Mouse (Mus musculus) kidney, embryonic 16.5 days (tissue): ENCODE results near the gene Sh2d3c. TPM values are rescaled to one million over a fixed set of nuclear protein-coding genes. Genes with fewer than 3 reads are reported as not detected.

ENCODE experiments used
- ATAC-seq: fragments of 200-750 bp; cut with Nextera tagmentation; 2 replicates; pipeline ENCODE4 v1.8.0; 2017; ENCODE audit warnings: moderate TSS enrichment; ENCODE audit not compliant: low FRiP score, low TSS enrichment
- H3K27ac ChIP-seq: fragments of 300-500 bp; sonication (generic); 2 replicates; pipeline ENCODE4 v1.5.1; 2014; ENCODE audit warnings: low read length
- H3K27me3 ChIP-seq: fragments of 300-500 bp; sonication (generic); 2 replicates; pipeline ENCODE4 v1.6.1; 2014; ENCODE audit warnings: low read length, control low read depth, mixed read lengths; ENCODE audit not compliant: insufficient read depth
- H3K36me3 ChIP-seq: fragments of 300-500 bp; sonication (generic); 2 replicates; pipeline ENCODE4 v1.6.1; 2014; ENCODE audit warnings: low read length, control low read depth, mixed read lengths; ENCODE audit not compliant: insufficient read depth
- H3K4me1 ChIP-seq: fragments of 300-500 bp; sonication (generic); 2 replicates; pipeline ENCODE4 v1.6.1; 2014; ENCODE audit warnings: low read length, control low read depth, mixed read lengths; ENCODE audit not compliant: insufficient read depth
- H3K4me2 ChIP-seq: fragments of 300-500 bp; sonication (generic); replicated peaks from 2 replicates; pipeline ENCODE4 v1.6.1; 2014; ENCODE audit warnings: low read depth, low read length
- H3K4me3 ChIP-seq: fragments of 300-500 bp; sonication (generic); 2 replicates; pipeline ENCODE4 v1.5.1; 2014; ENCODE audit warnings: mild to moderate bottlenecking, low read length
- H3K9ac ChIP-seq: fragments of 300-500 bp; sonication (generic); replicated peaks from 2 replicates; pipeline ENCODE4 v1.6.1; 2014; ENCODE audit warnings: low read length
- H3K9me3 ChIP-seq: fragments of 300-500 bp; sonication (generic); 2 replicates; pipeline ENCODE4 v1.6.1; 2016; ENCODE audit warnings: low read length, control low read depth
- WGBS: fragments of 180-500 bp; shearing (Covaris S2); extraction: QIAGEN DNeasy Blood & Tissue Kit; methylation state at CpG from one replicate; pipeline ENCODE4 v1.1.7; 2014; 5-methylcytosine and 5-hydroxymethylcytosine counted together
- polyA plus RNA-seq: library from polyadenylated mRNA; unstranded; fragments of >200 nt; fragmentation: Nextera tagmentation; extraction: Ambion mirVana; gene quantifications from 2 replicates; pipeline ENCODE4 v1.2.1, GENCODE M21; 2015

Gene Sh2d3c
- polyA plus RNA-seq, 1 experiment from 2014 or later = 41.5 TPM

- no peak for ATAC-seq
- no peak overlapping the region for H3K4me3 ChIP-seq
- 70% methylated on average over 15 of the region's 15 CpGs for WGBS
- no peak overlapping the region for H3K4me2 ChIP-seq
- no peak overlapping the region for H3K9ac ChIP-seq
- no peaks in the 10 kb centered on the region for H3K9me3 ChIP-seq
- H3K27me3 ChIP-seq = peaks cover 20% of the 10 kb centered on the region
- peaks cover 14% of the 10 kb centered on the region for H3K4me1 ChIP-seq
- no peak overlapping the region for H3K27ac ChIP-seq
- H3K36me3 ChIP-seq = peaks cover 14% of the 10 kb centered on the region
Observed at GRCm38 (mm10) chr2:32744272-32744982, 23.6 kb downstream of the Sh2d3c start.

- Histone ChIP-seq H3K36me3 (peaks cover 20% of the 10 kb centered on the region), H3K27me3 (no peaks in the 10 kb centered on the region), H3K4me1 (peaks cover 13% of the 10 kb centered on the region), H3K9me3 (no peaks in the 10 kb centered on the region), H3K4me2 (no peak overlapping the region), H3K9ac (no peak overlapping the region), H3K4me3 (no peak overlapping the region), H3K27ac (no peak overlapping the region)
- ATAC-seq = no peak
- 81% methylated on average over 16 of the region's 16 CpGs for WGBS
Observed at GRCm38 (mm10) chr2:32749082-32749481, 28.2 kb downstream of the Sh2d3c start.

GRCm38 (mm10) chr2:32750199-32750598, 29.3 kb downstream of the Sh2d3c start:
- H3K4me3 ChIP-seq = no peak overlapping the region
- no peaks in the 10 kb centered on the region for H3K9me3 ChIP-seq
- WGBS = 73% methylated on average over 7 of the region's 7 CpGs
- ATAC-seq = no peak
- no peak overlapping the region for H3K27ac ChIP-seq
- H3K4me1 ChIP-seq = peaks cover 13% of the 10 kb centered on the region
- H3K36me3 ChIP-seq = peaks cover 30% of the 10 kb centered on the region
- no peak overlapping the region for H3K9ac ChIP-seq
- no peak overlapping the region for H3K4me2 ChIP-seq
- H3K27me3 ChIP-seq = no peaks in the 10 kb centered on the region

- Histone ChIP-seq H3K27me3 (no peaks in the 10 kb centered on the region), H3K9me3 (no peaks in the 10 kb centered on the region), H3K36me3 (peaks cover 28% of the 10 kb centered on the region), H3K4me2 (peak overlapping the region; percentile 63), H3K9ac (peak overlapping the region; percentile 50), H3K4me3 (peak overlapping the region; percentile 46), H3K27ac (peak overlapping the region; percentile 62), H3K4me1 (peaks cover 13% of the 10 kb centered on the region)
- ATAC-seq = peak; percentile 93
- WGBS = 14% methylated on average over 31 of the region's 31 CpGs
Observed at GRCm38 (mm10) chr2:32750887-32751664, 30.2 kb downstream of the Sh2d3c start.

GRCm38 (mm10) chr2:32751665-32752033, 30.8 kb downstream of the Sh2d3c start:
- ATAC-seq = no peak
- peaks cover 13% of the 10 kb centered on the region for H3K4me1 ChIP-seq
- peak overlapping the region; percentile 50 for H3K9ac ChIP-seq
- H3K4me2 ChIP-seq = peak overlapping the region; percentile 63
- H3K9me3 ChIP-seq = no peaks in the 10 kb centered on the region
- H3K27me3 ChIP-seq = no peaks in the 10 kb centered on the region
- 35% methylated on average over 8 of the region's 10 CpGs for WGBS
- H3K36me3 ChIP-seq = peaks cover 22% of the 10 kb centered on the region
- H3K27ac ChIP-seq = peak overlapping the region; percentile 62
- peak overlapping the region; percentile 46 for H3K4me3 ChIP-seq

- Histone ChIP-seq H3K36me3 (peaks cover 22% of the 10 kb centered on the region), H3K27me3 (no peaks in the 10 kb centered on the region), H3K9me3 (no peaks in the 10 kb centered on the region), H3K27ac (no peak overlapping the region), H3K4me1 (peaks cover 15% of the 10 kb centered on the region), H3K9ac (no peak overlapping the region), H3K4me3 (peak overlapping the region; percentile 46; the same call in 1 of the 2 replicates), H3K4me2 (peak overlapping the region; percentile 63)
- WGBS = 64% methylated on average over 10 of the region's 10 CpGs
- ATAC-seq = no peak
Observed at GRCm38 (mm10) chr2:32752181-32752580, 31.3 kb downstream of the Sh2d3c start.

- Histone ChIP-seq H3K36me3 (peaks cover 25% of the 10 kb centered on the region), H3K4me3 (no peak overlapping the region), H3K9me3 (no peaks in the 10 kb centered on the region), H3K4me2 (peak overlapping the region; percentile 15; the same call in 1 of the 2 replicates), H3K27me3 (no peaks in the 10 kb centered on the region), H3K27ac (no peak overlapping the region), H3K9ac (no peak overlapping the region), H3K4me1 (peaks cover 19% of the 10 kb centered on the region)
- 21% methylated on average over 5 of the region's 6 CpGs for WGBS
- peak; percentile 33; the same call in 1 of the 2 replicates for ATAC-seq
Observed at GRCm38 (mm10) chr2:32756674-32757055, 35.8 kb downstream of the Sh2d3c start.

- peak; percentile 95 for ATAC-seq
- WGBS = under 1% methylated on average over 63 of the region's 66 CpGs
- Histone ChIP-seq H3K9me3 (no peaks in the 10 kb centered on the region), H3K4me2 (peak within 1 kb of the TSS; percentile 64), H3K9ac (peak within 1 kb of the TSS; percentile 92), H3K36me3 (peaks cover 28% of the 10 kb centered on the region), H3K4me3 (peak within 1 kb of the TSS; percentile 78), H3K4me1 (peaks cover 13% of the 10 kb centered on the region), H3K27ac (peak within 1 kb of the TSS; percentile 87), H3K27me3 (no peaks in the 10 kb centered on the region)
Observed at GRCm38 (mm10) chr2:32757056-32757845, 36.4 kb downstream of the Sh2d3c start, which contains the start of gene Tor2a. Gene Tor2a, plus strand, starts transcription at chr2:32757234.

- no peak for ATAC-seq
- Histone ChIP-seq H3K9me3 (no peaks in the 10 kb centered on the region), H3K4me3 (no peak overlapping the region), H3K9ac (no peak overlapping the region), H3K27me3 (no peaks in the 10 kb centered on the region), H3K36me3 (peaks cover 28% of the 10 kb centered on the region; the same call in 1 of the 2 replicates), H3K4me1 (peaks cover 12% of the 10 kb centered on the region), H3K4me2 (no peak overlapping the region), H3K27ac (no peak overlapping the region)
- WGBS = 58% methylated on average over 8 of the region's 8 CpGs
Observed at GRCm38 (mm10) chr2:32758503-32758902, 37.6 kb downstream of the Sh2d3c start.
